8 mouse cellular contexts compared by ENCODE assay signal in genomic region chr17:42613043-42613737, GRCm38 (mm10). TPM values are rescaled to one million over a fixed set of nuclear protein-coding genes. Genes with fewer than 3 reads are reported as not detected.
DNase-seq lines count a peak whose midpoint lies in the region; ATAC-seq and TF ChIP-seq lines count a peak whose summit lies in the region.

No protein-coding gene starts in this region.

- H3K9ac ChIP-seq in kidney, embryonic 14.5 days (ENCODE audit: low read depth, low read length), result no peak overlapping the region
- no peak overlapping the region for H3K9ac ChIP-seq in hindbrain, postnatal 0 days (replicated peaks; ENCODE audit: low read length)
- H3K9ac ChIP-seq in midbrain, postnatal 0 days (replicated peaks; ENCODE audit: low read length, poor library complexity, severe bottlenecking), result no peak overlapping the region

- no peak overlapping the region for H3K4me3 ChIP-seq in kidney, embryonic 14.5 days (ENCODE audit: low read length)
- no peak overlapping the region for H3K4me3 ChIP-seq in embryonic facial prominence, embryonic 10.5 days
- no peak overlapping the region for H3K4me3 ChIP-seq in hindbrain, postnatal 0 days (ENCODE audit: low read length)
- H3K4me3 ChIP-seq in midbrain, postnatal 0 days (ENCODE audit: low read depth, low read length), result no peak overlapping the region

- no peak; the same call in 1 of the 2 replicates for ATAC-seq in kidney, embryonic 14.5 days (ENCODE audit: low FRiP score, low TSS enrichment)
- peak; percentile 83 for ATAC-seq in hindbrain, postnatal 0 days
- ATAC-seq in midbrain, postnatal 0 days (ENCODE audit: low FRiP score), result peak; percentile 65

- intact Hi-C loops in left cerebral cortex, postnatal 10 days (cut with DNase I), result loop anchor here (1.0 kb wide), 1 partner anchor 169 kb away; no protein-coding TSS in a partner anchor

- H3K27me3 ChIP-seq in kidney, embryonic 14.5 days (ENCODE audit: control insufficient read depth, insufficient read depth, low read length), result no peaks in the 10 kb centered on the region
- no peaks in the 10 kb centered on the region for H3K27me3 ChIP-seq in embryonic facial prominence, embryonic 10.5 days (replicated peaks; ENCODE audit: low read depth, poor library complexity, severe bottlenecking)
- H3K27me3 ChIP-seq in hindbrain, postnatal 0 days (ENCODE audit: insufficient read depth, low read length), result no peaks in the 10 kb centered on the region
- H3K27me3 ChIP-seq in midbrain, postnatal 0 days (ENCODE audit: insufficient read depth, low read length), result no peaks in the 10 kb centered on the region

- H3K27ac ChIP-seq in kidney, embryonic 14.5 days (ENCODE audit: low read depth, low read length), result no peak overlapping the region
- no peak overlapping the region for H3K27ac ChIP-seq in embryonic facial prominence, embryonic 10.5 days (replicated peaks)
- H3K27ac ChIP-seq in hindbrain, postnatal 0 days, result no peak overlapping the region
- H3K27ac ChIP-seq in midbrain, postnatal 0 days (ENCODE audit: low read depth, low read length), result no peak overlapping the region

- no peaks in the 10 kb centered on the region for H3K9me3 ChIP-seq in kidney, embryonic 14.5 days (ENCODE audit: control insufficient read depth, low read length)
- no peaks in the 10 kb centered on the region for H3K9me3 ChIP-seq in embryonic facial prominence, embryonic 10.5 days
- no peaks in the 10 kb centered on the region for H3K9me3 ChIP-seq in hindbrain, postnatal 0 days (ENCODE audit: low read length)
- no peaks in the 10 kb centered on the region for H3K9me3 ChIP-seq in midbrain, postnatal 0 days (ENCODE audit: low read length)

- WGBS in kidney, embryonic 14.5 days, result 34% methylated on average over 6 of the region's 6 CpGs
- 38% methylated on average over 6 of the region's 6 CpGs for WGBS in embryonic facial prominence, embryonic 10.5 days
- 31% methylated on average over 6 of the region's 6 CpGs for WGBS in hindbrain, postnatal 0 days
- 33% methylated on average over 6 of the region's 6 CpGs for WGBS in midbrain, postnatal 0 days

- DNase-seq in kidney, adult 18-20 months, result peak; percentile 27
- DNase-seq in adrenal gland, adult 2 months, result peak; percentile 36
- peak; percentile 14 for DNase-seq in embryonic facial prominence, embryonic 10.5 days (ENCODE audit: low spot score)
- DNase-seq in hindbrain, postnatal 0 days (ENCODE audit: low spot score), result peak; percentile 83
- DNase-seq in left cerebral cortex, postnatal 10 days (ENCODE audit: extremely low spot score in 1 of 2, low spot score in 2 of 2), result peak; percentile 24 to 73
- DNase-seq in midbrain, postnatal 0 days (ENCODE audit: low spot score), result peak; percentile 85
- no peak for DNase-seq in spleen, postnatal 10 days (ENCODE audit: low spot score in 2 of 2)

- peak; percentile 85 for TF ChIP-seq CTCF in hindbrain, postnatal 0 days (IDR thresholded peaks at IDR 0.05; ENCODE audit: low read depth)
- TF ChIP-seq CTCF in midbrain, postnatal 0 days (IDR thresholded peaks at IDR 0.05), result peak; percentile 92

- H3K36me3 ChIP-seq in kidney, embryonic 14.5 days (ENCODE audit: control insufficient read depth, insufficient read depth, low read length), result no peaks in the 10 kb centered on the region
- no peaks in the 10 kb centered on the region for H3K36me3 ChIP-seq in embryonic facial prominence, embryonic 10.5 days (replicated peaks)
- H3K36me3 ChIP-seq in hindbrain, postnatal 0 days (ENCODE audit: insufficient read depth, low read length), result no peaks in the 10 kb centered on the region
- H3K36me3 ChIP-seq in midbrain, postnatal 0 days (ENCODE audit: insufficient read depth, low read length), result no peaks in the 10 kb centered on the region

- no peaks in the 10 kb centered on the region for H3K4me1 ChIP-seq in kidney, embryonic 14.5 days (ENCODE audit: control insufficient read depth, insufficient read depth, low read length)
- H3K4me1 ChIP-seq in embryonic facial prominence, embryonic 10.5 days, result 0 out of 2 replicates have a peak, but pooled peaks cover 2% of the 10 kb centered on the region
- no peaks in the 10 kb centered on the region for H3K4me1 ChIP-seq in hindbrain, postnatal 0 days (ENCODE audit: insufficient read depth, low read length)
- no peaks in the 10 kb centered on the region for H3K4me1 ChIP-seq in midbrain, postnatal 0 days (ENCODE audit: insufficient read depth, low read length)

- no peak overlapping the region for H3K4me2 ChIP-seq in kidney, embryonic 14.5 days (replicated peaks; ENCODE audit: low read depth, low read length)
- no peak overlapping the region for H3K4me2 ChIP-seq in hindbrain, postnatal 0 days (ENCODE audit: low read depth, low read length)
- no peak overlapping the region for H3K4me2 ChIP-seq in midbrain, postnatal 0 days (ENCODE audit: low read depth, low read length, poor library complexity, severe bottlenecking)

RNA-seq across cellular contexts. Expression of gene Opn5, which starts 2.0 kb away (rescaled TPM):
- 0.33 and 0.37 TPM in 2 replicates for polyA plus RNA-seq in kidney, embryonic 14.5 days (2014; fragmentation: Nextera tagmentation; extraction: Ambion mirVana)
- not detected for total RNA-seq in adrenal gland, adult 2 months (2021)
- not detected in 2 replicates for polyA plus RNA-seq in adrenal gland, adult 2 months (2012; rRNA removed)
- polyA plus RNA-seq in embryonic facial prominence, embryonic 10.5 days (2016; fragmentation: Nextera tagmentation; extraction: Ambion mirVana), result not detected in 2 replicates
- total RNA-seq in hindbrain, postnatal 0 days (2014; rRNA removed), result 0.11 TPM in 1 of 2 replicates, not detected in the other
- 0.11 TPM in 1 of 2 replicates, not detected in the other for polyA plus RNA-seq in hindbrain, postnatal 0 days (2015; fragmentation: Nextera tagmentation; extraction: Ambion mirVana)
- under 1 TPM in 1 of 2 experiments, not detected in 1; 0.17 TPM for total RNA-seq in left cerebral cortex, postnatal 10 days (2021)
- total RNA-seq in midbrain, postnatal 0 days (2014; rRNA removed), result 0.24 and 0.38 TPM in 2 replicates
- polyA plus RNA-seq in midbrain, postnatal 0 days (2015; fragmentation: Nextera tagmentation; extraction: Ambion mirVana), result 0.11 TPM in 1 of 2 replicates, not detected in the other

Comparison
In these comparisons a context has a peak if more than half of its experiments do, and no peak if none do; other contexts are left out.
1. DNase-seq: peak in kidney, adult 18-20 months (single experiment), adrenal gland, adult 2 months (single experiment), embryonic facial prominence, embryonic 10.5 days (single experiment), hindbrain, postnatal 0 days (single experiment), left cerebral cortex, postnatal 10 days (2 of 2) and midbrain, postnatal 0 days (single experiment); none in spleen, postnatal 10 days (0 of 2).